Mouse (Mus musculus) heart, postnatal 0 days (tissue): ENCODE measurements around the gene H2-Ke6. TPM values are rescaled to one million over a fixed set of nuclear protein-coding genes. Genes with fewer than 3 reads are reported as not detected.

Source experiments
- ATAC-seq: fragments of 200-750 bp; cut with Nextera tagmentation; 2 replicates; pipeline ENCODE4 v1.8.0; 2017; ENCODE audit warnings: low read depth, moderate number of reproducible peaks, moderate library complexity; ENCODE audit not compliant: insufficient read depth
- DNase-seq: peaks from one replicate; pipeline ENCODE4 v3.0.0-alpha.2; 2016; ENCODE audit warnings: low spot score
- H3K27ac ChIP-seq: fragments of 300-500 bp; sonication (generic); 2 replicates; pipeline ENCODE4 v1.5.1; 2014; ENCODE audit warnings: low read depth, mild to moderate bottlenecking
- H3K27me3 ChIP-seq: fragments of 300-500 bp; sonication (generic); 2 replicates; pipeline ENCODE4 v1.6.1; 2014; ENCODE audit warnings: low read length, mixed read lengths; ENCODE audit not compliant: control insufficient read depth, insufficient read depth
- H3K36me3 ChIP-seq: fragments of 300-500 bp; sonication (generic); replicated peaks from 2 replicates; pipeline ENCODE4 v1.6.1; 2014; ENCODE audit warnings: low read length, mixed read lengths; ENCODE audit not compliant: control insufficient read depth, insufficient read depth
- H3K4me1 ChIP-seq: fragments of 300-500 bp; sonication (generic); 2 replicates; pipeline ENCODE4 v1.6.1; 2014; ENCODE audit warnings: antibody characterized with exemption; ENCODE audit not compliant: control insufficient read depth, insufficient read depth
- H3K4me2 ChIP-seq: fragments of 300-500 bp; sonication (generic); 2 replicates; pipeline ENCODE4 v1.6.1; 2014; ENCODE audit warnings: low read depth, mild to moderate bottlenecking, low read length, moderate library complexity
- H3K4me3 ChIP-seq: fragments of 300-500 bp; sonication (generic); 2 replicates; pipeline ENCODE4 v1.5.1; 2014; ENCODE audit warnings: low read depth, low read length
- H3K9ac ChIP-seq: fragments of 300-500 bp; sonication (generic); replicated peaks from 2 replicates; pipeline ENCODE4 v1.6.1; 2014; ENCODE audit warnings: low read depth, low read length, mixed read lengths
- H3K9me3 ChIP-seq: fragments of 300-500 bp; sonication (generic); replicated peaks from 2 replicates; pipeline ENCODE4 v1.6.1; 2016; ENCODE audit warnings: low read length; ENCODE audit not compliant: control insufficient read depth
- CTCF ChIP-seq: IDR thresholded peaks from 2 replicates; pipeline ENCODE4 v1.5.1; 2016; ENCODE audit warnings: antibody characterized with exemption, control low read depth, low read depth
- EP300 ChIP-seq: IDR thresholded peaks from 2 replicates; pipeline ENCODE4 v1.6.1; 2016; ENCODE audit warnings: antibody characterized with exemption, low read depth
- WGBS: fragments of 180-500 bp; shearing (Covaris S2); extraction: QIAGEN DNeasy Blood & Tissue Kit; methylation state at CpG from one replicate; pipeline ENCODE4 v1.1.7; 2014; 5-methylcytosine and 5-hydroxymethylcytosine counted together
- polyA plus RNA-seq: library from polyadenylated mRNA; unstranded; fragments of >200 nt; fragmentation: Nextera tagmentation; extraction: Ambion mirVana; gene quantifications from 2 replicates; pipeline ENCODE4 v1.2.1, GENCODE M21; 2015
- total RNA-seq: library from RNA; depleted of rRNA; stranded (reverse); fragments of >200 nt; gene quantifications from 2 replicates; pipeline ENCODE4 v1.2.3, GENCODE M21; 2014; ENCODE audit warnings: low replicate concordance

The H2-Ke6 gene
- total and polyA plus RNA-seq, 2 experiments from 2014 or later, result 58.5 to 80.6 TPM

- no peak overlapping the region for H3K4me2 ChIP-seq
- 89% methylated on average over 5 of the region's 5 CpGs for WGBS
- no peaks in the 10 kb centered on the region for H3K36me3 ChIP-seq
- no peak for ATAC-seq
- TF ChIP-seq EP300 (no peak), CTCF (no peak)
- DNase-seq, result no peak
- H3K27me3 ChIP-seq, result no peaks in the 10 kb centered on the region; the same call in 1 of the 2 replicates
- no peak overlapping the region for H3K9ac ChIP-seq
- no peak overlapping the region for H3K4me3 ChIP-seq
- H3K27ac ChIP-seq, result no peak overlapping the region
- peaks cover 5% of the 10 kb centered on the region for H3K9me3 ChIP-seq
- no peaks in the 10 kb centered on the region for H3K4me1 ChIP-seq
These were observed 19.7 kb upstream of the H2-Ke6 start for GRCm38 (mm10) chr17:34047404-34048050.

- DNase-seq (no peak), ATAC-seq (no peak)
- Histone ChIP-seq H3K36me3 (no peaks in the 10 kb centered on the region), H3K27ac (no peak overlapping the region), H3K9ac (no peak overlapping the region), H3K27me3 (peaks cover 14% of the 10 kb centered on the region), H3K4me3 (no peak overlapping the region), H3K9me3 (peaks cover 5% of the 10 kb centered on the region), H3K4me1 (no peaks in the 10 kb centered on the region), H3K4me2 (no peak overlapping the region)
- WGBS, result 72% methylated on average over 14 of the region's 14 CpGs
- TF ChIP-seq EP300 (no peak), CTCF (no peak)
These were observed 18.1 kb upstream of the H2-Ke6 start for GRCm38 (mm10) chr17:34045941-34046340.

- Histone ChIP-seq H3K9ac (no peak overlapping the region), H3K27ac (no peak overlapping the region), H3K4me2 (peak overlapping the region; percentile 34; the same call in 1 of the 2 replicates), H3K4me1 (peaks cover 20% of the 10 kb centered on the region), H3K36me3 (peaks cover 32% of the 10 kb centered on the region), H3K9me3 (no peaks in the 10 kb centered on the region), H3K27me3 (peaks cover 21% of the 10 kb centered on the region), H3K4me3 (no peak overlapping the region)
- ATAC-seq, result peak; percentile 15; the same call in 1 of the 2 replicates
- TF ChIP-seq EP300 (no peak), CTCF (no peak)
- DNase-seq, result no peak
- WGBS, result 19% methylated on average over 17 of the region's 17 CpGs
These were observed 11.9 kb upstream of the H2-Ke6 start for GRCm38 (mm10) chr17:34039562-34040450.

GRCm38 (mm10) chr17:34038878-34039561 lies 11.2 kb upstream of the H2-Ke6 start, which contains the start of gene Col11a2:
Gene Col11a2 (plus strand): TSS chr17:34039437.
- TF ChIP-seq CTCF (no peak), EP300 (peak; percentile 33; the same call in 1 of the 2 replicates)
- Histone ChIP-seq H3K27me3 (peaks cover 21% of the 10 kb centered on the region), H3K27ac (no peak within 1 kb of the TSS), H3K4me1 (peaks cover 20% of the 10 kb centered on the region), H3K4me3 (peak within 1 kb of the TSS; percentile 15), H3K36me3 (peaks cover 39% of the 10 kb centered on the region), H3K9ac (no peak within 1 kb of the TSS), H3K4me2 (peak within 1 kb of the TSS; percentile 34), H3K9me3 (no peaks in the 10 kb centered on the region)
- 8% methylated on average over 28 of the region's 28 CpGs for WGBS
- DNase-seq (no peak), ATAC-seq (peak; percentile 4; the same call in 1 of the 2 replicates)

GRCm38 (mm10) chr17:34038440-34038839 lies 10.6 kb upstream of the H2-Ke6 start:
- H3K27me3 ChIP-seq, result peaks cover 21% of the 10 kb centered on the region
- H3K36me3 ChIP-seq, result peaks cover 39% of the 10 kb centered on the region
- H3K9ac ChIP-seq, result no peak overlapping the region
- no peak overlapping the region for H3K27ac ChIP-seq
- WGBS, result 17% methylated on average over 16 of the region's 21 CpGs
- peak overlapping the region; percentile 15 for H3K4me3 ChIP-seq
- peaks cover 20% of the 10 kb centered on the region for H3K4me1 ChIP-seq
- ATAC-seq (no peak), DNase-seq (no peak)
- peak overlapping the region; percentile 34 for H3K4me2 ChIP-seq
- no peak for TF ChIP-seq CTCF
- TF ChIP-seq EP300, result no peak
- H3K9me3 ChIP-seq, result no peaks in the 10 kb centered on the region
